Comparison of ENCODE assay signal across 10 mouse cellular contexts in genomic region chr19:8945251-8945650, GRCm38 (mm10). TPM values are rescaled to one million over a fixed set of nuclear protein-coding genes. Genes with fewer than 3 reads are reported as not detected.
DNase-seq lines count a peak whose midpoint lies in the region; ATAC-seq and TF ChIP-seq lines count a peak whose summit lies in the region.
"Had no signal": no experiment of that assay in that cellular context is flagged by ENCODE, and none has a peak within 500 bp of the region (broad histone marks: within the 10 kb centered on the region; RNA-seq: fewer than 3 reads in every experiment).

No protein-coding gene starts in this region.

- no peaks in the 10 kb centered on the region for H3K9me3 ChIP-seq in heart, embryonic 13.5 days
- H3K9me3 ChIP-seq in hindbrain, postnatal 0 days (ENCODE audit: low read length), result no peaks in the 10 kb centered on the region
- no peaks in the 10 kb centered on the region for H3K9me3 ChIP-seq in midbrain, embryonic 13.5 days

- H3K27me3 ChIP-seq in heart, embryonic 13.5 days (replicated peaks), result no peaks in the 10 kb centered on the region
- H3K27me3 ChIP-seq in hindbrain, postnatal 0 days (ENCODE audit: insufficient read depth, low read length), result no peaks in the 10 kb centered on the region
- H3K27me3 ChIP-seq in midbrain, embryonic 13.5 days, result no peaks in the 10 kb centered on the region

- peak overlapping the region; percentile 82 for H3K4me2 ChIP-seq in heart, embryonic 13.5 days
- peak overlapping the region; percentile 27; the same call in 1 of the 2 replicates for H3K4me2 ChIP-seq in hindbrain, postnatal 0 days (ENCODE audit: low read depth, low read length)
- peak overlapping the region; percentile 31 for H3K4me2 ChIP-seq in midbrain, embryonic 13.5 days (replicated peaks)

- 72% methylated on average over 6 of the region's 6 CpGs for WGBS in heart, embryonic 13.5 days
- WGBS in hindbrain, postnatal 0 days, result 78% methylated on average over 6 of the region's 6 CpGs
- WGBS in midbrain, embryonic 13.5 days, result 90% methylated on average over 6 of the region's 6 CpGs

- H3K9ac ChIP-seq in heart, embryonic 13.5 days, result peak overlapping the region; percentile 98
- 0 out of 2 replicates have a peak overlapping the region, but pooled peaks have one; percentile 7 for H3K9ac ChIP-seq in hindbrain, postnatal 0 days (replicated peaks; ENCODE audit: low read length)
- H3K9ac ChIP-seq in midbrain, embryonic 13.5 days (replicated peaks), result 0 out of 2 replicates have a peak overlapping the region, but pooled peaks have one; percentile 1

- peaks cover 39% of the 10 kb centered on the region for H3K4me1 ChIP-seq in heart, embryonic 13.5 days
- H3K4me1 ChIP-seq in brown adipose tissue, adult 24 weeks (ENCODE audit: control insufficient read depth, insufficient read depth, insufficient read length, low read length), result 0 out of 2 replicates have a peak, but pooled peaks cover 2% of the 10 kb centered on the region
- H3K4me1 ChIP-seq in hindbrain, postnatal 0 days (ENCODE audit: insufficient read depth, low read length), result 0 out of 2 replicates have a peak, but pooled peaks cover 11% of the 10 kb centered on the region
- H3K4me1 ChIP-seq in midbrain, embryonic 13.5 days (replicated peaks), result peaks cover 38% of the 10 kb centered on the region

- peak overlapping the region; percentile 55 for H3K27ac ChIP-seq in heart, embryonic 13.5 days (replicated peaks)
- H3K27ac ChIP-seq in brown adipose tissue, adult 24 weeks (replicated peaks; ENCODE audit: low read depth, low read length), result no peak overlapping the region
- no peak overlapping the region for H3K27ac ChIP-seq in hindbrain, postnatal 0 days
- no peak overlapping the region for H3K27ac ChIP-seq in midbrain, embryonic 13.5 days

- no peak for DNase-seq in heart, adult 11 months
- no peak for DNase-seq in hindbrain, postnatal 0 days (ENCODE audit: low spot score)
- no peak for DNase-seq in adrenal gland, adult 18-20 months (ENCODE audit: low spot score in 2 of 2)
- DNase-seq in adrenal gland, adult 2 months, result no peak
- DNase-seq: right cerebral cortex, postnatal 25 days had no signal

- H3K36me3 ChIP-seq in heart, embryonic 13.5 days, result peaks cover 64% of the 10 kb centered on the region
- peaks cover 44% of the 10 kb centered on the region for H3K36me3 ChIP-seq in hindbrain, postnatal 0 days (ENCODE audit: insufficient read depth, low read length)
- H3K36me3 ChIP-seq in midbrain, embryonic 13.5 days, result peaks cover 62% of the 10 kb centered on the region

- TF ChIP-seq CTCF in hindbrain, postnatal 0 days (IDR thresholded peaks at IDR 0.05; ENCODE audit: low read depth), result no peak

- no peak for ATAC-seq in heart, embryonic 13.5 days (ENCODE audit: extremely low read depth, insufficient number of reproducible peaks, low FRiP score, low TSS enrichment)
- ATAC-seq in hindbrain, postnatal 0 days, result no peak
- no peak for ATAC-seq in midbrain, embryonic 13.5 days
- no peak for ATAC-seq in cerebellum, adult (ENCODE audit: insufficient number of reproducible peaks, low FRiP score, low TSS enrichment)
- ATAC-seq: CD4-positive, CD25-positive, alpha-beta regulatory T cell, adult 4 months had no signal

- peak overlapping the region; percentile 92 for H3K4me3 ChIP-seq in heart, embryonic 13.5 days
- H3K4me3 ChIP-seq in brown adipose tissue, adult 24 weeks (ENCODE audit: insufficient read depth, low read depth, low read length), result peak overlapping the region; percentile 56
- no peak overlapping the region for H3K4me3 ChIP-seq in hindbrain, postnatal 0 days (ENCODE audit: low read length)
- no peak overlapping the region; the same call in 1 of the 2 replicates for H3K4me3 ChIP-seq in midbrain, embryonic 13.5 days (replicated peaks)

RNA-seq across cellular contexts. Expression of gene Mta2, which starts 3.6 kb away (rescaled TPM):
- 83.6 and 88.0 TPM in 2 replicates for polyA plus RNA-seq in heart, embryonic 13.5 days (2015; fragmentation: Nextera tagmentation; extraction: Ambion mirVana)
- 28.2 and 30.6 TPM in 2 replicates for polyA plus RNA-seq in brown adipose tissue, adult 24 weeks (2012; ENCODE audit: insufficient read depth, insufficient read length, missing spikeins)
- total RNA-seq in hindbrain, postnatal 0 days (2014; rRNA removed), result 65.1 and 71.4 TPM in 2 replicates
- polyA plus RNA-seq in hindbrain, postnatal 0 days (2015; fragmentation: Nextera tagmentation; extraction: Ambion mirVana), result 75.2 and 78.8 TPM in 2 replicates
- polyA plus RNA-seq in midbrain, embryonic 13.5 days (2015; fragmentation: Nextera tagmentation; extraction: Ambion mirVana), result 149 and 153 TPM in 2 replicates
- 10 to 100 TPM; 81.1 to 89.8 TPM for total RNA-seq in adrenal gland, adult 18-20 months (2021)
- total RNA-seq in adrenal gland, adult 2 months (2021), result 10 to 100 TPM; 81.8 to 86.1 TPM
- 15.9 and 20.6 TPM in 2 replicates for polyA plus RNA-seq in adrenal gland, adult 2 months (2012; rRNA removed)

RNA-seq across cellular contexts. Expression of gene Tut1, which starts 8.4 kb away (rescaled TPM):
- polyA plus RNA-seq in heart, embryonic 13.5 days (2015; fragmentation: Nextera tagmentation; extraction: Ambion mirVana), result 16.3 and 17.1 TPM in 2 replicates
- polyA plus RNA-seq in brown adipose tissue, adult 24 weeks (2012; ENCODE audit: insufficient read depth, insufficient read length, missing spikeins), result 6.9 and 7.5 TPM in 2 replicates
- total RNA-seq in hindbrain, postnatal 0 days (2014; rRNA removed), result 20.8 and 23.4 TPM in 2 replicates
- 16.0 and 16.2 TPM in 2 replicates for polyA plus RNA-seq in hindbrain, postnatal 0 days (2015; fragmentation: Nextera tagmentation; extraction: Ambion mirVana)
- polyA plus RNA-seq in midbrain, embryonic 13.5 days (2015; fragmentation: Nextera tagmentation; extraction: Ambion mirVana), result 32.4 and 32.6 TPM in 2 replicates
- total RNA-seq in adrenal gland, adult 18-20 months (2021), result 10 to 100 TPM; 23.1 to 26.1 TPM
- 10 to 100 TPM; 19.6 to 23.9 TPM for total RNA-seq in adrenal gland, adult 2 months (2021)
- 16.3 and 22.4 TPM in 2 replicates for polyA plus RNA-seq in adrenal gland, adult 2 months (2012; rRNA removed)

RNA-seq across cellular contexts. Expression of gene Eml3, which starts 15.9 kb away (rescaled TPM):
- polyA plus RNA-seq in heart, embryonic 13.5 days (2015; fragmentation: Nextera tagmentation; extraction: Ambion mirVana), result 14.4 and 14.9 TPM in 2 replicates
- 11.6 and 12.9 TPM in 2 replicates for polyA plus RNA-seq in brown adipose tissue, adult 24 weeks (2012; ENCODE audit: insufficient read depth, insufficient read length, missing spikeins)
- 8.3 and 8.6 TPM in 2 replicates for total RNA-seq in hindbrain, postnatal 0 days (2014; rRNA removed)
- 11.0 and 11.8 TPM in 2 replicates for polyA plus RNA-seq in hindbrain, postnatal 0 days (2015; fragmentation: Nextera tagmentation; extraction: Ambion mirVana)
- 8.7 and 9.2 TPM in 2 replicates for polyA plus RNA-seq in midbrain, embryonic 13.5 days (2015; fragmentation: Nextera tagmentation; extraction: Ambion mirVana)
- 10 to 100 TPM; 41.5 to 59.5 TPM for total RNA-seq in adrenal gland, adult 18-20 months (2021)
- total RNA-seq in adrenal gland, adult 2 months (2021), result 10 to 100 TPM; 39.7 to 51.0 TPM
- 70.6 and 80.7 TPM in 2 replicates for polyA plus RNA-seq in adrenal gland, adult 2 months (2012; rRNA removed)

RNA-seq across cellular contexts. Expression of gene Rom1, which starts 16.1 kb away (rescaled TPM):
- 2.4 and 2.7 TPM in 2 replicates for polyA plus RNA-seq in heart, embryonic 13.5 days (2015; fragmentation: Nextera tagmentation; extraction: Ambion mirVana)
- polyA plus RNA-seq in brown adipose tissue, adult 24 weeks (2012; ENCODE audit: insufficient read depth, insufficient read length, missing spikeins), result 4.5 and 11.4 TPM in 2 replicates
- 5.7 and 6.0 TPM in 2 replicates for total RNA-seq in hindbrain, postnatal 0 days (2014; rRNA removed)
- polyA plus RNA-seq in hindbrain, postnatal 0 days (2015; fragmentation: Nextera tagmentation; extraction: Ambion mirVana), result 3.5 and 4.0 TPM in 2 replicates
- 1.9 and 2.4 TPM in 2 replicates for polyA plus RNA-seq in midbrain, embryonic 13.5 days (2015; fragmentation: Nextera tagmentation; extraction: Ambion mirVana)
- 10 to 100 TPM; 29.8 to 49.2 TPM for total RNA-seq in adrenal gland, adult 18-20 months (2021)
- total RNA-seq in adrenal gland, adult 2 months (2021), result 10 to 100 TPM; 37.0 to 46.9 TPM
- 105 and 116 TPM in 2 replicates for polyA plus RNA-seq in adrenal gland, adult 2 months (2012; rRNA removed)

RNA-seq across cellular contexts. Expression of gene Eef1g, which starts 21.6 kb away (rescaled TPM):
- polyA plus RNA-seq in heart, embryonic 13.5 days (2015; fragmentation: Nextera tagmentation; extraction: Ambion mirVana), result 251 and 281 TPM in 2 replicates
- polyA plus RNA-seq in brown adipose tissue, adult 24 weeks (2012; ENCODE audit: insufficient read depth, insufficient read length, missing spikeins), result 134 and 135 TPM in 2 replicates
- total RNA-seq in hindbrain, postnatal 0 days (2014; rRNA removed), result 442 and 469 TPM in 2 replicates
- 256 and 260 TPM in 2 replicates for polyA plus RNA-seq in hindbrain, postnatal 0 days (2015; fragmentation: Nextera tagmentation; extraction: Ambion mirVana)
- 334 and 335 TPM in 2 replicates for polyA plus RNA-seq in midbrain, embryonic 13.5 days (2015; fragmentation: Nextera tagmentation; extraction: Ambion mirVana)
- 100 to 1,000 TPM; 334 to 342 TPM for total RNA-seq in adrenal gland, adult 18-20 months (2021)
- 100 to 1,000 TPM; 331 to 355 TPM for total RNA-seq in adrenal gland, adult 2 months (2021)
- 63.8 and 90.8 TPM in 2 replicates for polyA plus RNA-seq in adrenal gland, adult 2 months (2012; rRNA removed)

Comparison
In these comparisons a context has a peak if more than half of its experiments do, and no peak if none do; other contexts are left out.
1. H3K4me2 ChIP-seq: peak in every context shown above with its lines; median percentile 82 in heart, embryonic 13.5 days; 31 in midbrain, embryonic 13.5 days; 27 in hindbrain, postnatal 0 days.
2. H3K4me3 ChIP-seq: peak in heart, embryonic 13.5 days (single experiment) and brown adipose tissue, adult 24 weeks (single experiment); none in hindbrain, postnatal 0 days (single experiment) and midbrain, embryonic 13.5 days (single experiment).
3. H3K9ac ChIP-seq: peak in every context shown above with its lines; median percentile 98 in heart, embryonic 13.5 days; 7 in hindbrain, postnatal 0 days; 1 in midbrain, embryonic 13.5 days.